Mouse (Mus musculus) heart, postnatal 25 days (tissue): ENCODE data around the gene Olfr317. TPM values are rescaled to one million over a fixed set of nuclear protein-coding genes. Genes with fewer than 3 reads are reported as not detected.
"Not testable (repeated sequence)": the region's sequence is repeated elsewhere in the genome, so short reads cannot be mapped to it uniquely, and the experiment has no call there.

ENCODE experiments used
- DNase-seq: peaks from one replicate; pipeline ENCODE4 v3.0.0; 2022; ENCODE audit warnings: low spot score
- intact Hi-C: fragments of 180-260 bp; cut with DNase I; formaldehyde crosslinking; loops from one replicate; pipeline ENCODE4 v1.15.1; 2025
- total RNA-seq, 2 experiments: library from RNA; stranded (reverse); gene quantifications; 2 replicates each; pipeline ENCODE4 v1.2.3; 2021

Olfr317 gene
- not detected for total RNA-seq

DNA sequence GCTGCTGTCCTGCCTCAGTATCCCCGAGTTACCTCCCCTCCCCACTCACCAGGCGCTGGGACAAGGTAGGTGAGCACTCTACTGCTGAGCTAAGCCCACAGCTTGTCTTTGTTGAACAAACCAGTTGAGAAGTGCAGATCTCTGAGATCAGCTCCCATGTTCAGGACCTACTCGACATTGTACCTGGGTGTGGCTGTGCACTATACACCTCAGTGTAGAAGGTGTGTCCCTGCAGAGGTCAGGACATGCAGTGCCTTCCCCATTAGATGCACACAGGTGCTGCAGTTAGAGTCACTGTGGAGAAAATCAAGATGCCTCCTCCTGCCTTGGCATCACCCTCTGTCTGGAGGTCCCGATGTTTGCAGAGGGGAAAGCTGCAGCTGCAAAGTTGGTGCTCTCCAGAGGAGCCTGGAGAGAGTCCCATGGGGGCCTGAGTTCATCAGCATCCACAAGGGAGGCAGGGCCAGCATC, at the start of gene Olfr317:
Gene Olfr317, minus strand, starts transcription at position 421 of the 471 bp plus-strand sequence.
- intact Hi-C loops: no loop called here
- no peak for DNase-seq

DNA sequence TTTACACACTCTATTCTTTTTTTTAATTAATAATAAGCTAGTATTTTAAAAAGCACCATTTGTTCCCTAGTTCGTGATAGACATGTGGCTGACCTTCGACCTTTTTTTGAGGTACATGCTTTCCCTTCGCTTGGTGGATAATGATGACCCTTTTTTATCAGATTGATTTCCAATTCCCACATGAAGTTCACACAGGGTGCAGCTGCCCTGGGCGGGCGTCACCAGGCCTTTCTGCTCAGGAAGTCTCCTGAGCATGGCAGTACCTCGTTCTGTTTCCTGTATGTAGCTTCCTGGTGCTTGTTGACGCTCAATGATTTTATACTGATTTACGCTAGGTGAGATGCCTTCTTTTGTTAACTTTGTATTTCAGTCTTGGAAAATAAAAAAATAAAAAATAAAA, 49.3 kb upstream of the Olfr317 start:
- DNase-seq: no peak
- intact Hi-C loops: no loop called here

DNA sequence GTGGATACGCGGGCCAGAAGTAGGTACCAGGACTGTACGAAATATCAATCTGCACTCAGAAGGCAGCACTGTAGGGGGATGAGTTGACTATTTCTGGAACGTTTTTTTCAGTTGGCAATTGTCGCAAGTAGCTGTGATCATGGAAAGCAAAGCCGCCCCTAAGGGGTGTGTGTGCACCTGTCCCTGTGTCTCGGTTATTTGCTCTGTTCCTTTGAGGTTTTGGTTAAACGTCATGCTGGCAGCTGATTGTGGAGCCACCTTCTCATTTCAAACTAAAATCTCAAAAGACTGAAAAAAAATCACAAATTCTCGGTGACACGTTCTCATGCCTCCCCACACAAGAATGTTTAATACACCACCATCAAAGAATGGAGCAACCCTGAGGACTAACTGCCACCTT, 48.6 kb upstream of the Olfr317 start:
- DNase-seq: no peak
- intact Hi-C loops: no loop called here

DNA sequence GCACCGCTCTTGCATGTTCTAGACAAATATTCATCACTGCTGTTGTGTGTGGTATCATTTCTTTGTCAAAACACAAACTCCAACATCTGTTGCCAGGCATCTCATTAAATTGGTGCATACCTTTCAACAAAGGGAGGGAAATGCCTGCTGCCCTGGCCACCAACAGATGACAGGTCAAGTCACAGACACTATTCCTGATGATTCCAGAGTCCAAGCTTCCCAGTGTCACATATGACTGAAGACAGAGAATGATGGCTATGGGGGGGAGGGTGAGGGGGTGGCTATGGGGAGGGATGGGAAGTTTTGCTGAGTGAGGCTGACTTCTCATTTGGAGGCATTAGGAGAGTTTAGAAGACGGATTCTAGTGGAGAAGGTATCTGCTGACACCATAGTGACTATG, 45.2 kb upstream of the Olfr317 start:
- intact Hi-C loops: no loop called here
- no peak for DNase-seq

DNA sequence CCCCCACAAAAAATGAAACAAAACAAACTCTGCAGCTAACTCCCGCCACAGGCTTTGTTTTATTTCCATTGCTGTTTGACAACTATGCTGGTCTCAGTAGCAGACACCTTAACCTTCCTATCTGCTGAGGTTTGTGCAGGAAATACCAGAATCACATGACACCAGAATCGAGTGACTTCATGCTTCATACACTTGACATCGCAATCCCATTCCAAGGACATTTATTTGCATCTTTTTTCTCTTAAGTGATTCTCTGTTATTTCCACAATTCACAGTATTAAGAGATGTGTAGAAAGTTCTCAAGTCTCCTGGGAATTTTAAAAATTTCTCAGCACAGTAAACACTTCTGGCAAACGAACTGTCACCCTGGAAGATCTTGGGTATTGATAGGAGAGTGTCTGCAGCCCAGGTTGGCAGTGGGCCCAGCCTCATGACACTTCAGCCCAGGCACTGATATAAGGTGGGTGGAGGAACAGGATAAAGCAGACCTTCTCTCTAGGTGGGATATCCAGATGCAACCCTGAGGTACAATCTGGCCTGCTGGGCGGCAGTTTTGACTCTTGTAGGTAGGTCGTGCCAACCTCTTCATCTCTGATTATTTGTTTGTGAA, 43.6 kb upstream of the Olfr317 start, which contains the start of gene Olfr314:
Gene Olfr314, plus strand, starts transcription at position 473 of the 610 bp plus-strand sequence.
- DNase-seq: no peak
- intact Hi-C loops: no loop called here

DNA sequence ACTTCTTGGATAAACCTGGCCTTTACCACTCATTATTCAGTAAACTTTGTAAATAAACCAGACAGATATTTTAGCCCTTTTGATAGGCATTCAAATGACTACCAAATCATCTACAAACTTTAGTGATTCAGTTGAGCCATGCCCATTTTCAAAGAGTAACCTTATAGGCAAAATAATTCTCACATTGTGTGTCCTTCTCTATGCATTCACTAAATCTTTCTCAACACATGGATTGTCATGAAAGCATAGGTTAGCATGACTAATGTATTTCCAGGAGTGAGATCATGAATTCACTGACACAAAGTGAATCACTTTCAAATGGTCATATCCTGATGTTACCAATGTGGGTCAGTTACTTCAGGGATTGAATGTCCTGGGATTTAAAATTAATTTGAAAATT, 33.9 kb upstream of the Olfr317 start, which contains the start of gene Olfr315:
Gene Olfr315, plus strand, starts transcription at position 301 of the 400 bp plus-strand sequence.
- intact Hi-C loops: no loop called here
- DNase-seq: no peak

DNA sequence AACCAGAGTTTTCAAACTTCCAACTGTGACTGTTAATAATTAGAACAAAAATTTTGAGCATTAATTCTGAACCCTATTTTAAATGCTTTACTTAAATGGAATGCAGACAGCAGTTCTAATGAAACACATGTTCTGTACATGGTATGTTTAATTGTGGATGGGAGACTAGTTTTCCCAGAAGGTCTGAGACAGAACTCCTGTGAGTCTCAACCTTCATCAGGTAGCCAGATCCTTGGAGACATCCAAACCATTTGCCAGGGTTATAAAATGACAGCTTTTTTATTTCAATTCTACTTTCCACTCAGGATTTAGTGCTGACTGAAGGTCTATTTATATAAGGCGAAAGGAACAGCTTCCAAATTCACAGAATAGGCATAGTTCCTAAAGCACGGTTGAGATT, 13.4 kb upstream of the Olfr317 start, which contains the start of gene Olfr316:
Gene Olfr316, plus strand, starts transcription at position 301 of the 400 bp plus-strand sequence.
- no peak for DNase-seq
- intact Hi-C loops: no loop called here

DNA sequence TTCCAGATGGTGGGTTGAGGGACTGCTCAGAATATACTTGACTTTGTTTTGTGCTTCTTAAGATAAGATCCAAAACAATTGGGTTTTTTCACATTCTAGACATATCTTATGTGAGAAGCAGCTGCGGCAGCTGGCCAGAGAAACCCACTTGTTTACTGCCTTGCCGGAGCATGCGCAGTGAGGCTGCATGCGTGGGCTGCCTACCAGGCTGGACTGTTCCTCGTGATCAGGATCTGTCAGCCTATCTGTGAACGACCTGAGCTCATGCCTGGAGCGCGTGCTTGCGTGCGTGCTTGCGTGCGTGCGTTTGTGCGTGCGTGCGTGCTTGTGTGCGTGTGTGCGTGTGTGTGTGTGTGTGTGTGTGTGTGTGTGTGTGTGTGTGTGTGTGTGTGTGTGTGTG, 12.1 kb upstream of the Olfr317 start:
- not testable (repeated sequence) for DNase-seq

DNA sequence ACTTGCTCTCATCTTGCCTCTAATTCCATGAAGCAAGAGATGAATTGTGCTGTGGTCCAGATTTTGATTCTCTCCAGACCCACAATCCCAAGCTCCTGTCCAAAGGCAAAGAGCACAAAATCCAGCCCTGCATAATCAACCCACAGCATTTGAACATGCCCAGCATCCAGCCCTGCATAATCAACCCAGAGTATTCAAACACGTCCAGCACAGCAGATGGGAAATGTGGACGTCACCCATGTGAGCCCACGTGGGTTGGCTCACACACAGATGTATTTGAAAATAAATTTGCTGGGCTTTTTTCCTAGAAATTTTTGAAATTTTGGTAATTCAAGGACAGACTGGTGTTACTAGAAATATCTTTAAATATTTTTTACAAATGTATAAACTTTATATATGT, 5.6 kb downstream of the Olfr317 start:
- no peak for DNase-seq
- intact Hi-C loops: no loop called here

More for the DNA sequence above, 12.1 kb upstream of the Olfr317 start:
- intact Hi-C loops: not testable (repeated sequence)

DNA sequence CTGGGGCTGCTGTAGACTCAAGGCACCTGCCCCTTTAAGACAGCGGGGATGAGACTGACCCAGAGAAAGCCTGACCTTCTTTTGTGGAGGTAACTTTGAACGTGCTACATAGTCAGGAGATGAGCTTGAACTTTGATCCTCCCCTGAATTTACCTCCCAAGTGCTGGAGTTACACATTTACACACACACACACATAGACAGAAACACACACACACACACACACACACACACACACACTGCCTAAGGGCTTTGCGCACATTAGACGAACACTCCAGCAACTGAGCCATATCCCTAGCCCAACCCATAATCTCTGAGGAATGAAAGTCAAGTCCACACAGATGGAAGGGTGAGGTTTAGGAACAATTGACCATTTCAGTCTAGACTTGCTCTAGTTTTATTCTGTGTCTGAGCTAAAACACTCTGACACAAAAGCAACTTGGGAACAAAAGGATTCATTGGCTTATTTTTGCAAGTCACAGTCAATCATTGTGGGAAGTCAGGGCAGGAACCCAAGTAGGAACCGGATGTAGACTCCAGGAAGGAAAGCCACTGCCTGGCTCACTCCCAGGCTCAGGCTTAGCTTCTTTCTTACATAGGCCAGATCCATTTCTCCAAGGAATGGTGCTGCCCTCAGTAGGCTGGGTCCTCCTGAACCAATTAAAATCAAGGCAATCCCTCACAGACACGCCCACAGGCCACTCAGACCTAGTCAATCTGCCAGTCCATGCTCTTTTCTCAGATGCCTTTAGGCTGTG, 10.9 kb downstream of the Olfr317 start:
- DNase-seq, intact Hi-C loops: not testable (repeated sequence)

DNA sequence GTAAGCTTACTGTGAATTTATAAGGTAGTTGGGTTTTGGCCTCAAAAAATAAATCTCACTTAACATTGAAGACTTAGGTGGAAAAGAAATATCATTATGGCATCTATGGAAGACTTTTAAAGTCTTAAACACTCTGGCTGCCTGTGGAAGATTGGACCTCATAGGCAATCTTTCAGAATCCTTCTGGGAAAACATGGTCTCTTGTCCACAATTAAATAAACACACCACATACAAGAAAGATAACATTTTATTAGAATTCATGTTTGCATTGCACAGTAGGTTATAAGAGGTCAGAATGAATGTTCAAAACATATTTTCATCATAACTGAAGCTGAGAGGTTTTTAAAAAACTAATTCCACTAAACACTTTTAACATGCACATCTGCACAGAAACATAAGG, 15.1 kb downstream of the Olfr317 start, which contains the start of gene Olfr318:
Gene Olfr318, minus strand, starts transcription at position 101 of the 400 bp plus-strand sequence.
- no peak for DNase-seq
- intact Hi-C loops: no loop called here

DNA sequence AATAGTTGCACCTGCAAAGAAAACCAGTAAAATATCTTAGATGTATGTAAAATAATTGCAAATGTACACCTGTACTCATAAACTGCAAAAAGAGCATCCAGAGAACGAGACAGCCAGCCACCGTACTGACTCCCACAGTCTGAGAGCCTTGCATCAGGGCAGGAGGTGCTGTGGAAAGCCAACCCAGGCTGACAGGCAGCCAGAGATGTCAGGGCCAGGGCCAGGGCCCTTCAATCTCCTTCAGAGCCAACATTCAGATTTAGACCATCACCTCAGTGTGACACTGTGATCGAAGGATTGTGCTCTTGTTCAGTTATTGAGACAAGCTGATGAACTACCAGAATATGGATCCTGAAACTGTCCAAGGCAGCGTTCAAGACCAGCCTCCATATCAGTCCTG, 19.3 kb downstream of the Olfr317 start:
- intact Hi-C loops: no loop called here
- no peak for DNase-seq

DNA sequence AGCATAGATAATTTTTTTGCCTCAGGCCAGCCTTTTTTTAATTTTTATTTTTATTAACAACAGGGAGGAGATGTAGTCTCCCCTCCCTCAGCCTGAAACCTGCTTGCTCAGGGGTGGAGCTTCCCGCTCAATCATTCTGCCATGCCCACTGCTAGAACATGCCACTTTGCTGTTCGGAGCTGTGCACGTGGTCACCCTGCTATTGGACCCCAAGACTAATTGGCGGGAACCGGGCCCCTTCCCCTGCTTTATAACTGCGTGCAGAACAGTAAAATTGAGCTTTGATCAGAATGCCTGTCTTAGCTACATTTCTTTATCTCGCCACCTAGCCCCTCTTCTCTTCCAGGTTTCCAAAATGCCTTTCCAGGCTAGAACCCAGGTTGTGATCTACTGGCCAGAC, 21.3 kb downstream of the Olfr317 start:
- DNase-seq, intact Hi-C loops: not testable (repeated sequence)

DNA sequence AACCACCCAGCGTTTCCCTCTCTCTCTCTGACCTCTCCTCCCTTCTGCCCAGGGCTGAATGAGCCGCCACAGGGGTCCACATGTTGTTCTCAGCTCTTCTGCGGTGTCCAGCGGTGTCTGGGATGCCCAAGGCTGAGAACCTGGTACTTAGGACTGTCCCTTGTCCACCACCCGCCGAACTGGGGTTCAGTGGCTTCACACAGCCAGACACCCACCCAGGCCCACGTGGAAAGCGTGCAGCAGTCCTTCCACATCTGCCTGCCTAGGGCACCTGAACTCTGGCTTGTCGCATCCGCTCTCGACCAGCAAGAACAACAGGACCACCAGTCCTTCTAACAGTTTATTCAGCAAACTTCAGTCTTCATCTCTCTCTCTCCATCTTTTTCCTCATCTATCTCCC, 29.9 kb downstream of the Olfr317 start:
- no peak for DNase-seq
- intact Hi-C loops: no loop called here

DNA sequence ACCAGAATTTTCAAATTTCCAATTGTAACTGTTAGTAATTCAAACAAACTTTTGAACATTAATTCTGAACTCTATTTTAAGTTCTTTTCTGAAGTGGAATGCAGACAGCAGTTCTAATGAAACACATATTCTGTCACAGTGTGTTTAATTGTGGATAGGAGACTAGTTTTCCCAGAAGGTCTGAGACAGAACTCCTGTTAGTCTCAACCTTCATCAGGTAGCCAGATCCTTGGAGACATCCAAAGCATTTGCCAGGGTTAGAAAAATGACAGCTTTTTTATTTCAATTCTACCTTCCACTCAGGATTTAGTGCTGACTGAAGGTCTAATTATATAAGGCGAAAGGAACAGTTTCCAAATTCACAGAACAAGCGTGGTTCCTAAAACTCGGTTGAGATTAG, 40.1 kb downstream of the Olfr317 start, which contains the start of gene Olfr319:
Gene Olfr319, plus strand, starts transcription at position 301 of the 400 bp plus-strand sequence.
- intact Hi-C loops: no loop called here
- no peak for DNase-seq

Other genes starting within 250 kb of the Olfr317 start
- gene Olfr332, start 246.7 kb downstream of the Olfr317 start, total RNA-seq: not detected
- not detected for gene Olfr331, start 236.6 kb downstream of the Olfr317 start, total RNA-seq
- gene Olfr330, start 204.4 kb downstream of the Olfr317 start, total RNA-seq: not detected
- gene Olfr329-ps, start 192.8 kb downstream of the Olfr317 start, total RNA-seq: not detected
- not detected for gene Olfr328, start 183.6 kb downstream of the Olfr317 start, total RNA-seq
- not detected for gene Olfr224, start 168.7 kb downstream of the Olfr317 start, total RNA-seq
- gene Olfr325, start 161.5 kb downstream of the Olfr317 start, total RNA-seq: not detected
- not detected for gene Olfr324, start 144.1 kb downstream of the Olfr317 start, total RNA-seq
- 10 to 100 TPM in 1 of 2 experiments, 1 to 10 TPM in 1; 8.1 to 18.7 TPM for gene 2210407C18Rik, start 123.1 kb downstream of the Olfr317 start, total RNA-seq
- gene Olfr323, start 108.7 kb downstream of the Olfr317 start, total RNA-seq: not detected
- gene Trim58, start 98.7 kb downstream of the Olfr317 start, total RNA-seq: under 1 TPM in 1 of 2 experiments, not detected in 1; 0.10 TPM
- gene Olfr322, start 80.4 kb downstream of the Olfr317 start, total RNA-seq: not detected
- not detected for gene Olfr320, start 58.1 kb downstream of the Olfr317 start, total RNA-seq
- not detected for gene Olfr319, start 40.0 kb downstream of the Olfr317 start, total RNA-seq
- gene Olfr318, start 15.2 kb downstream of the Olfr317 start, total RNA-seq: not detected
- gene Olfr316, start 13.5 kb upstream of the Olfr317 start, total RNA-seq: not detected
- gene Olfr315, start 34.0 kb upstream of the Olfr317 start, total RNA-seq: not detected
- gene Olfr314, start 43.7 kb upstream of the Olfr317 start, total RNA-seq: not detected
- not detected for gene Fam183b, start 62.7 kb upstream of the Olfr317 start, total RNA-seq
- gene Olfr313, start 75.8 kb upstream of the Olfr317 start, total RNA-seq: not detected
- gene Olfr312, start 90.0 kb upstream of the Olfr317 start, total RNA-seq: not detected
- gene Olfr311, start 100.0 kb upstream of the Olfr317 start, total RNA-seq: not detected
- 1 to 10 TPM; 2.1 to 2.3 TPM for gene Gm12258, start 107.9 kb upstream of the Olfr317 start, total RNA-seq
- 1 to 10 TPM; 1.4 to 2.3 TPM for gene 2810021J22Rik, start 128.0 kb upstream of the Olfr317 start, total RNA-seq
- 1 to 10 TPM; 3.4 to 4.1 TPM for gene Zfp39, start 165.0 kb upstream of the Olfr317 start, total RNA-seq
- gene Btnl10, start 178.7 kb upstream of the Olfr317 start, total RNA-seq: not detected
- 100 to 1,000 TPM; 163 to 167 TPM for gene Rnf187, start 199.7 kb upstream of the Olfr317 start, total RNA-seq
- gene Hist3h2ba, start 209.7 kb upstream of the Olfr317 start, total RNA-seq: 1 to 10 TPM; 1.8 to 2.3 TPM
- gene Hist3h2a, start 215.5 kb upstream of the Olfr317 start, total RNA-seq: 10 to 100 TPM; 17.1 to 21.3 TPM
- under 1 TPM; 0.10 to 0.17 TPM for gene Trim17, start 215.5 kb upstream of the Olfr317 start, total RNA-seq
- 10 to 100 TPM; 14.8 to 15.5 TPM for gene Trim11, start 238.9 kb upstream of the Olfr317 start, total RNA-seq